Mouse (Mus musculus) forebrain, embryonic 16.5 days (tissue): ENCODE results near the gene Apba2. TPM values are rescaled to one million over a fixed set of nuclear protein-coding genes. Genes with fewer than 3 reads are reported as not detected.

Experiments used
- ATAC-seq: fragments of 200-750 bp; cut with Nextera tagmentation; 2 replicates; pipeline ENCODE4 v1.8.0; 2017; ENCODE audit warnings: mild to moderate bottlenecking, moderate library complexity
- H3K27ac ChIP-seq: fragments of 300-500 bp; sonication (generic); 2 replicates; pipeline ENCODE4 v1.5.1; 2014; ENCODE audit warnings: low read length, control low read depth
- H3K27me3 ChIP-seq: fragments of 300-500 bp; sonication (generic); replicated peaks from 2 replicates; pipeline ENCODE4 v1.6.1; 2014; ENCODE audit warnings: low read length; ENCODE audit not compliant: control insufficient read depth, insufficient read depth
- H3K36me3 ChIP-seq: fragments of 300-500 bp; sonication (generic); 2 replicates; pipeline ENCODE4 v1.6.1; 2014; ENCODE audit not compliant: control insufficient read depth, insufficient read depth
- H3K4me1 ChIP-seq: fragments of 300-500 bp; sonication (generic); replicated peaks from 2 replicates; pipeline ENCODE4 v1.6.1; 2014; ENCODE audit warnings: low read length; ENCODE audit not compliant: control insufficient read depth, insufficient read depth
- H3K4me2 ChIP-seq: fragments of 300-500 bp; sonication (generic); 2 replicates; pipeline ENCODE4 v1.6.1; 2014; ENCODE audit warnings: mild to moderate bottlenecking, low read length, control low read depth
- H3K4me3 ChIP-seq: fragments of 300-500 bp; sonication (generic); replicated peaks from 2 replicates; pipeline ENCODE4 v1.5.1; 2014; ENCODE audit warnings: mild to moderate bottlenecking, low read length, control low read depth
- H3K9ac ChIP-seq: fragments of 300-500 bp; sonication (generic); replicated peaks from 2 replicates; pipeline ENCODE4 v1.6.1; 2014; ENCODE audit warnings: low read depth, low read length, control low read depth
- H3K9me3 ChIP-seq: fragments of 300-500 bp; sonication (generic); 2 replicates; pipeline ENCODE4 v1.6.1; 2016; ENCODE audit warnings: low read length; ENCODE audit not compliant: control insufficient read depth
- WGBS: fragments of 180-500 bp; shearing (Covaris S2); extraction: QIAGEN DNeasy Blood & Tissue Kit; methylation state at CpG from one replicate; pipeline ENCODE4 v1.1.7; 2014; 5-methylcytosine and 5-hydroxymethylcytosine counted together
- polyA plus RNA-seq: library from polyadenylated mRNA; unstranded; fragments of >200 nt; fragmentation: Nextera tagmentation; extraction: Ambion mirVana; gene quantifications from 2 replicates; pipeline ENCODE4 v1.2.1, GENCODE M21; 2015

Apba2 gene
- polyA plus RNA-seq, 1 experiment from 2014 or later, result 176 TPM

GRCm38 (mm10) chr7:64574144-64574543, 72.6 kb downstream of the Apba2 start:
- H3K36me3 ChIP-seq, result no peaks in the 10 kb centered on the region; the same call in 1 of the 2 replicates
- no peaks in the 10 kb centered on the region for H3K9me3 ChIP-seq
- peak overlapping the region; percentile 17; the same call in 1 of the 2 replicates for H3K27ac ChIP-seq
- no peaks in the 10 kb centered on the region for H3K27me3 ChIP-seq
- no peak overlapping the region for H3K9ac ChIP-seq
- no peak overlapping the region for H3K4me3 ChIP-seq
- H3K4me1 ChIP-seq, result peaks cover 13% of the 10 kb centered on the region
- 60% methylated on average over 16 of the region's 16 CpGs for WGBS
- no peak overlapping the region for H3K4me2 ChIP-seq
- peak; percentile 71 for ATAC-seq

GRCm38 (mm10) chr7:64576519-64576951, 75.0 kb downstream of the Apba2 start:
- ATAC-seq, result no peak
- Histone ChIP-seq H3K27me3 (no peaks in the 10 kb centered on the region), H3K9ac (no peak overlapping the region), H3K36me3 (no peaks in the 10 kb centered on the region), H3K4me3 (no peak overlapping the region), H3K9me3 (no peaks in the 10 kb centered on the region), H3K4me2 (no peak overlapping the region), H3K27ac (peak overlapping the region; percentile 21; the same call in 1 of the 2 replicates), H3K4me1 (peaks cover 32% of the 10 kb centered on the region)
- WGBS, result 35% methylated on average over 1 of the region's 1 CpGs

- Histone ChIP-seq H3K36me3 (no peaks in the 10 kb centered on the region), H3K9ac (no peak overlapping the region), H3K27ac (no peak overlapping the region), H3K9me3 (no peaks in the 10 kb centered on the region), H3K27me3 (no peaks in the 10 kb centered on the region), H3K4me2 (no peak overlapping the region), H3K4me1 (peaks cover 37% of the 10 kb centered on the region), H3K4me3 (no peak overlapping the region)
- 88% methylated on average over 6 of the region's 6 CpGs for WGBS
- no peak for ATAC-seq
Observed at GRCm38 (mm10) chr7:64578176-64578575, 76.7 kb downstream of the Apba2 start.

GRCm38 (mm10) chr7:64579887-64580286, 78.4 kb downstream of the Apba2 start:
- Histone ChIP-seq H3K4me2 (no peak overlapping the region), H3K4me3 (no peak overlapping the region), H3K9me3 (no peaks in the 10 kb centered on the region), H3K27ac (peak overlapping the region; percentile 63), H3K27me3 (no peaks in the 10 kb centered on the region), H3K4me1 (peaks cover 33% of the 10 kb centered on the region), H3K9ac (0 out of 2 replicates have a peak overlapping the region, but pooled peaks have one; percentile 18), H3K36me3 (no peaks in the 10 kb centered on the region)
- 7% methylated on average over 4 of the region's 4 CpGs for WGBS
- peak; percentile 36 for ATAC-seq

GRCm38 (mm10) chr7:64580293-64580692, 78.8 kb downstream of the Apba2 start:
- Histone ChIP-seq H3K9me3 (no peaks in the 10 kb centered on the region), H3K9ac (no peak overlapping the region), H3K4me2 (no peak overlapping the region), H3K36me3 (no peaks in the 10 kb centered on the region), H3K4me1 (peaks cover 33% of the 10 kb centered on the region), H3K27ac (no peak overlapping the region), H3K4me3 (no peak overlapping the region), H3K27me3 (no peaks in the 10 kb centered on the region)
- 36% methylated on average over 4 of the region's 4 CpGs for WGBS
- ATAC-seq, result peak; percentile 18; the same call in 1 of the 2 replicates

GRCm38 (mm10) chr7:64582358-64582757, 80.9 kb downstream of the Apba2 start:
- Histone ChIP-seq H3K9me3 (no peaks in the 10 kb centered on the region), H3K36me3 (no peaks in the 10 kb centered on the region), H3K4me1 (peaks cover 26% of the 10 kb centered on the region), H3K27me3 (no peaks in the 10 kb centered on the region), H3K4me2 (no peak overlapping the region), H3K4me3 (no peak overlapping the region), H3K27ac (no peak overlapping the region), H3K9ac (no peak overlapping the region)
- WGBS, result 49% methylated on average over 8 of the region's 8 CpGs
- no peak for ATAC-seq

GRCm38 (mm10) chr7:64583670-64584121, 82.2 kb downstream of the Apba2 start:
- Histone ChIP-seq H3K4me3 (no peak overlapping the region), H3K9me3 (no peaks in the 10 kb centered on the region), H3K27me3 (no peaks in the 10 kb centered on the region), H3K9ac (no peak overlapping the region), H3K27ac (no peak overlapping the region), H3K4me1 (peaks cover 26% of the 10 kb centered on the region), H3K4me2 (no peak overlapping the region), H3K36me3 (no peaks in the 10 kb centered on the region)
- 76% methylated on average over 6 of the region's 6 CpGs for WGBS
- ATAC-seq, result 0 out of 2 replicates have a peak, but pooled peaks have one; percentile 27

GRCm38 (mm10) chr7:64586133-64586532, 84.6 kb downstream of the Apba2 start:
- Histone ChIP-seq H3K9me3 (peaks cover 2% of the 10 kb centered on the region; the same call in 1 of the 2 replicates), H3K27me3 (no peaks in the 10 kb centered on the region), H3K9ac (no peak overlapping the region), H3K4me1 (0 out of 2 replicates have a peak, but pooled peaks cover 8% of the 10 kb centered on the region), H3K36me3 (no peaks in the 10 kb centered on the region), H3K4me3 (no peak overlapping the region), H3K27ac (no peak overlapping the region), H3K4me2 (no peak overlapping the region)
- 94% methylated on average over 4 of the region's 4 CpGs for WGBS
- no peak for ATAC-seq

- whole genome bisulfite sequencing, result 85% methylated on average over 3 of the region's 3 CpGs
- no peak overlapping the region for H3K27ac ChIP-seq
- H3K9me3 ChIP-seq, result peaks cover 5% of the 10 kb centered on the region
- ATAC-seq, result no peak
- no peaks in the 10 kb centered on the region for H3K27me3 ChIP-seq
- no peaks in the 10 kb centered on the region; the same call in 1 of the 2 replicates for H3K36me3 ChIP-seq
- no peak overlapping the region for H3K9ac ChIP-seq
- no peak overlapping the region for H3K4me3 ChIP-seq
- H3K4me2 ChIP-seq, result no peak overlapping the region
- H3K4me1 ChIP-seq, result 0 out of 2 replicates have a peak, but pooled peaks cover 8% of the 10 kb centered on the region
Observed at GRCm38 (mm10) chr7:64586571-64586970, 85.1 kb downstream of the Apba2 start.
